Mouse (Mus musculus) lung, embryonic 14.5 days (tissue): ENCODE data around the gene Yjefn3. TPM values are rescaled to one million over a fixed set of nuclear protein-coding genes. Genes with fewer than 3 reads are reported as not detected.
A peak's percentile ranks its signal among the peaks of the same experiment; 100 is the strongest.

Experiments
- ATAC-seq: fragments of 200-750 bp; cut with Nextera tagmentation; 2 replicates; pipeline ENCODE4 v1.8.0; 2017; ENCODE audit warnings: mild to moderate bottlenecking, moderate TSS enrichment, moderate library complexity; ENCODE audit not compliant: insufficient read depth
- DNase-seq: peaks from one replicate; pipeline ENCODE4 v3.0.0-alpha.2; 2015
- H3K27ac ChIP-seq: fragments of 300-500 bp; sonication (generic); 2 replicates; pipeline ENCODE4 v1.5.1; 2014; ENCODE audit warnings: low read depth, mild to moderate bottlenecking, moderate library complexity
- H3K27me3 ChIP-seq: fragments of 300-500 bp; sonication (generic); 2 replicates; pipeline ENCODE4 v1.6.1; 2014; ENCODE audit warnings: low read length, control low read depth; ENCODE audit not compliant: insufficient read depth
- H3K36me3 ChIP-seq: fragments of 300-500 bp; sonication (generic); 2 replicates; pipeline ENCODE4 v1.6.1; 2014; ENCODE audit warnings: control low read depth; ENCODE audit not compliant: insufficient read depth
- H3K4me1 ChIP-seq: fragments of 300-500 bp; sonication (generic); 2 replicates; pipeline ENCODE4 v1.6.1; 2014; ENCODE audit warnings: antibody characterized with exemption, control low read depth; ENCODE audit not compliant: insufficient read depth
- H3K4me2 ChIP-seq: fragments of 300-500 bp; sonication (generic); 2 replicates; pipeline ENCODE4 v1.6.1; 2014; ENCODE audit warnings: mild to moderate bottlenecking
- H3K4me3 ChIP-seq: fragments of 300-500 bp; sonication (generic); 2 replicates; pipeline ENCODE4 v1.5.1; 2014; ENCODE audit warnings: low read depth, low read length
- H3K9ac ChIP-seq: fragments of 300-500 bp; sonication (generic); 2 replicates; pipeline ENCODE4 v1.6.1; 2014
- H3K9me3 ChIP-seq: fragments of 300-500 bp; sonication (generic); 2 replicates; pipeline ENCODE4 v1.6.1; 2016; ENCODE audit warnings: low read depth, low read length, control low read depth
- CTCF ChIP-seq: IDR thresholded peaks from 2 replicates; pipeline ENCODE4 v1.5.1; 2016; ENCODE audit warnings: antibody characterized with exemption, low read depth
- WGBS: fragments of 180-500 bp; shearing (Covaris S2); extraction: QIAGEN DNeasy Blood & Tissue Kit; methylation state at CpG from one replicate; pipeline ENCODE4 v1.1.7; 2014; 5-methylcytosine and 5-hydroxymethylcytosine counted together
- polyA plus RNA-seq: library from polyadenylated mRNA; unstranded; fragments of >200 nt; fragmentation: Nextera tagmentation; extraction: Ambion mirVana; gene quantifications from 2 replicates; pipeline ENCODE4 v1.2.1, GENCODE M21; 2014

Yjefn3 gene
- polyA plus RNA-seq, 1 experiment from 2014 or later = 4.3 TPM

GRCm38 (mm10) chr8:69850926-69851506, 51.5 kb downstream of the Yjefn3 start:
- 68% methylated on average over 7 of the region's 7 CpGs for WGBS
- Histone ChIP-seq H3K27ac (no peak overlapping the region), H3K9ac (no peak overlapping the region), H3K4me3 (no peak overlapping the region), H3K36me3 (no peaks in the 10 kb centered on the region), H3K27me3 (no peaks in the 10 kb centered on the region), H3K9me3 (no peaks in the 10 kb centered on the region), H3K4me2 (no peak overlapping the region), H3K4me1 (no peaks in the 10 kb centered on the region)
- ATAC-seq = no peak
- no peak for DNase-seq
- no peak for TF ChIP-seq CTCF

GRCm38 (mm10) chr8:69849899-69850298, 52.6 kb downstream of the Yjefn3 start:
- 38% methylated on average over 3 of the region's 3 CpGs for WGBS
- Histone ChIP-seq H3K4me2 (no peak overlapping the region), H3K36me3 (no peaks in the 10 kb centered on the region), H3K4me3 (no peak overlapping the region), H3K9me3 (no peaks in the 10 kb centered on the region), H3K9ac (no peak overlapping the region), H3K27me3 (no peaks in the 10 kb centered on the region), H3K4me1 (no peaks in the 10 kb centered on the region), H3K27ac (no peak overlapping the region)
- peak; percentile 37 for DNase-seq
- TF ChIP-seq CTCF = peak; percentile 54
- ATAC-seq = no peak

- Histone ChIP-seq H3K4me1 (no peaks in the 10 kb centered on the region), H3K4me3 (no peak overlapping the region), H3K27ac (no peak overlapping the region), H3K27me3 (no peaks in the 10 kb centered on the region), H3K9me3 (no peaks in the 10 kb centered on the region), H3K36me3 (no peaks in the 10 kb centered on the region), H3K9ac (no peak overlapping the region), H3K4me2 (no peak overlapping the region)
- peak; percentile 64 for ATAC-seq
- WGBS = 56% methylated on average over 8 of the region's 8 CpGs
- no peak for TF ChIP-seq CTCF
- peak; percentile 39 for DNase-seq
Observed at GRCm38 (mm10) chr8:69848951-69849350, 53.6 kb downstream of the Yjefn3 start.

- ATAC-seq = 0 out of 2 replicates have a peak, but pooled peaks have one; percentile 38
- 65% methylated on average over 3 of the region's 3 CpGs for WGBS
- no peak overlapping the region; the same call in 1 of the 2 replicates for H3K27ac ChIP-seq
Observed at GRCm38 (mm10) chr8:69847167-69848065, 55.1 kb downstream of the Yjefn3 start.

More at GRCm38 (mm10) chr8:69847167-69848065, 55.1 kb downstream of the Yjefn3 start:
- Histone ChIP-seq H3K9me3 (no peaks in the 10 kb centered on the region), H3K27me3 (no peaks in the 10 kb centered on the region), H3K4me2 (no peak overlapping the region), H3K4me3 (no peak overlapping the region), H3K9ac (0 out of 2 replicates have a peak overlapping the region, but pooled peaks have one; percentile 2), H3K4me1 (no peaks in the 10 kb centered on the region), H3K36me3 (no peaks in the 10 kb centered on the region)
- peak; percentile 5 for DNase-seq
- no peak for TF ChIP-seq CTCF

Other genes with a start within 250 kb of the Yjefn3 start
- gene Zfp964, start 248.2 kb downstream of the Yjefn3 start, polyA plus RNA-seq = 1.4 and 1.8 TPM in 2 replicates
- 30.2 and 31.3 TPM in 2 replicates for gene Zfp869, start 192.0 kb downstream of the Yjefn3 start, polyA plus RNA-seq
- gene Zfp963, start 152.7 kb downstream of the Yjefn3 start, polyA plus RNA-seq = 5.6 and 5.8 TPM in 2 replicates
- gene Gm20422, start 127.8 kb downstream of the Yjefn3 start, polyA plus RNA-seq = 0.22 and 0.30 TPM in 2 replicates
- gene Atp13a1, start 111.5 kb downstream of the Yjefn3 start, polyA plus RNA-seq = 46.6 and 57.4 TPM in 2 replicates
- gene Zfp866, start 111.5 kb downstream of the Yjefn3 start, polyA plus RNA-seq = 30.5 and 31.7 TPM in 2 replicates
- 6.7 and 8.8 TPM in 2 replicates for gene Gmip, start 94.0 kb downstream of the Yjefn3 start, polyA plus RNA-seq
- gene Lpar2, start 80.3 kb downstream of the Yjefn3 start, polyA plus RNA-seq = 0.74 and 1.0 TPM in 2 replicates
- gene Pbx4, start 70.2 kb downstream of the Yjefn3 start, polyA plus RNA-seq = 7.1 and 9.4 TPM in 2 replicates
- 0.25 and 0.31 TPM in 2 replicates for gene Cilp2, start 15.0 kb downstream of the Yjefn3 start, polyA plus RNA-seq
- gene Tssk6, start 528 bp downstream of the Yjefn3 start, polyA plus RNA-seq = 3.8 and 4.3 TPM in 2 replicates
- 163 and 171 TPM in 2 replicates for gene Ndufa13, start 154 bp downstream of the Yjefn3 start, polyA plus RNA-seq
- 81.5 and 92.4 TPM in 2 replicates for gene Gatad2a, start 93.7 kb upstream of the Yjefn3 start, polyA plus RNA-seq
- 49.6 and 50.7 TPM in 2 replicates for gene Mau2, start 140.0 kb upstream of the Yjefn3 start, polyA plus RNA-seq
- 33.6 and 39.3 TPM in 2 replicates for gene Sugp1, start 140.1 kb upstream of the Yjefn3 start, polyA plus RNA-seq
- gene Tm6sf2, start 170.2 kb upstream of the Yjefn3 start, polyA plus RNA-seq = 0.39 and 1.1 TPM in 2 replicates
- gene Hapln4, start 180.7 kb upstream of the Yjefn3 start, polyA plus RNA-seq = 0.05 TPM in 1 of 2 replicates, not detected in the other
- 0.05 and 0.07 TPM in 2 replicates for gene Ncan, start 218.2 kb upstream of the Yjefn3 start, polyA plus RNA-seq
- 23.1 and 25.2 TPM in 2 replicates for gene Nr2c2ap, start 228.6 kb upstream of the Yjefn3 start, polyA plus RNA-seq
- 17.3 TPM in 2 replicates for gene Rfxank, start 236.4 kb upstream of the Yjefn3 start, polyA plus RNA-seq
- gene Borcs8, start 236.8 kb upstream of the Yjefn3 start, polyA plus RNA-seq = 42.5 and 45.7 TPM in 2 replicates
- 0.26 and 0.28 TPM in 2 replicates for gene Mef2b, start 237.0 kb upstream of the Yjefn3 start, polyA plus RNA-seq